Mouse (Mus musculus): ENCODE measurements around the gene Fa2h. TPM values are rescaled to one million over a fixed set of nuclear protein-coding genes. Genes with fewer than 3 reads are reported as not detected.

The Fa2h gene
- polyA plus RNA-seq (2017; shearing (Covaris generic)), result not detected

DNA sequence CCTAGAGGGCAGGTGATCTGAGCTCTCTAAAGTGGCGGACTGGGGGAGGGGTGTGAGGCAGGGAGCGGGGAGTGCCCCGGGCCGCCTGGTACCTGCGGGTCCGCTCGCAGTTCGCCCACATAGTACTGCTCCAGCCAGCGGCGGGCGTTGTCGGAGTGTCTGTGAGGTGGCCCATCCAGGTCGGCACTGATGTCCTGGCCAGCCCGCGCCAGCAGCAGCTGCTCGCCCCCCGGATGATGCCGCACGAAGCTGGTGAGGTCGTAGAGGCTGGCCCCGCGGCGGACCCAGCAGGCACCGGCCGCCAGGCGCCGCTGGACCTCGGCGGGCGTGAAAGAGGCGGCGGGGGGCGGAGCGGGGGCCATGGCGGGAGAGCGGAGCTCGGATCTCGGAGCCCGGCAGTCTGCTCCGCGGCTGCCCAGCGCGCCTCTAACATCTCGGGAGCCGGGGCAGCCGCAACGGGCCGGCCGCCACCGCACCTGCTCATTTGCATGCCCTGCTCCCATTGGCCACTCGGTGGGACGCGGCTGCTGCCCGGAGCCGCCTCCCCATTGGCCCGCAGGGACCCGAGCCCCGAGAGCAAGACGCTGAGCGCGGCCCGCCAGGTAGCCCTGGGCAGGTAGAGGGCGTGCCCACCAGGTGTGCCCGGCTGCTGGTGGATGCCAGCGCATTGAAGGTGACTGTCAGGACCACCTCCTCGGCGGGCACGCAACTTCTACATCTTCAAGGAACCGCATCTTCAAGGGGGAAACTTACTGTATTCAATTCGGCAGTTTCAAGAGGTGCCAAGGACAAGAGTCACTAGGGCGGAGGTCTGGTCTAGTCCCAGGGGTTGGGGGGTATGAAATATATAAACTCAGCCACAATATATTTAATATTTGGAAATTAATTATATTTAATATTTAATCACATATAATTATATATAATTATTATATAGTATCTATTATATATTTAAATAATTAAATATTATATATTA is at the start of gene Fa2h:
Fa2h (minus strand) TSS at position 434 of the 973 bp plus-strand sequence.

GRCm38 (mm10) chr8:111337890-111338347 is 55.7 kb downstream of the Fa2h start, which contains the start of gene Mlkl:
Gene Mlkl (minus strand): TSS chr8:111338177.

DNA sequence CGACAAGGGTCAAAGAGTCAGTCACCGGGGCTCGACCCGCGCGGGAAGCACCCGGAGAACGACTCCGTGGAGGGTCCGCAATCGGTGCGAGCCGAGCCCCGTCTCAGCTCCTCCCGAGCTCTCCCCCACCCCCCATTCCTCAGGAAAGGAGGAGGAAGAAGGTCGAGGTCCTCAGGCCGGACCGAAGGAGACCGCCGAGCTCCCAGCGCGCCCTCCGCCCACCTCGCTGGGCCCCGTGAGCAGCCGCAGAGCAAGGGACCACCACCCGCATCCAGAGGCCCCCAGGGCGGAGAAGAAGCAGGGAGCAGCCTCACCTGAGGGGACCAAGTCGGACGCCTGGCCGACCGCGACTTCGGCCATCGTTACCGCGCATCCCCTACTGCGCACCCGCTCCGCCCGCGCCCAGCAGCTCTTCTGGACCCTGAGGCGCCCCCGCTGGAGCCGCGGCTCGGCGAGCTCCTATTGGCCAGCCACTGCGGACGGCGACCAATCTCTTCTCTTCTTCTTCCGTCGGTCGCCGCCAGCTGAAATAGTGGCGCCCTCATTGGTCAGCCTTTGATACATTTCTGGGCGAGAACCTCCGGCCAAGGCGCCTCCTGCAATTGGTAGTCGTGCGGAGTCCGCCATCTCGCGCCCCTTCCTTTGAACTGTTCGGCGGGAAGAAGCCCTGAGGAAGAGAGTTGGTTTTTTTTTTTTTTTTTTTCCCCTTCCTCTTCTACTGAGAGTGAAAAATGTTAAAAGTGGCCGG is 93.6 kb downstream of the Fa2h start, which contains the start of gene Rfwd3:
Rfwd3 (minus strand) TSS at position 402 of the 748 bp plus-strand sequence.

Other genes starting within 250 kb of the Fa2h start
- 10 to 100 TPM; 77.6 to 91.4 TPM for gene Glg1, start 134.6 kb downstream of the Fa2h start, polyA plus RNA-seq (2017; shearing (Covaris generic))
- 10 to 100 TPM; 33.4 to 43.1 TPM for gene Rfwd3, start 93.6 kb downstream of the Fa2h start, polyA plus RNA-seq (2017; shearing (Covaris generic))
- gene Mlkl, start 55.6 kb downstream of the Fa2h start, polyA plus RNA-seq (2017; shearing (Covaris generic)), result 1 to 10 TPM; 3.7 to 4.5 TPM
- gene Wdr59, start 128.3 kb upstream of the Fa2h start, polyA plus RNA-seq (2017; shearing (Covaris generic)), result 10 to 100 TPM in 1 of 2 experiments, 1 to 10 TPM in 1; 4.8 to 11.2 TPM
- 100 to 1,000 TPM; 160 to 291 TPM for gene Znrf1, start 142.3 kb upstream of the Fa2h start, polyA plus RNA-seq (2017; shearing (Covaris generic))
- gene Ldhd, start 236.6 kb upstream of the Fa2h start, polyA plus RNA-seq (2017; shearing (Covaris generic)), result 1 to 10 TPM; 1.1 to 2.0 TPM
- 10 to 100 TPM; 39.3 to 42.1 TPM for gene Zfp1, start 249.6 kb upstream of the Fa2h start, polyA plus RNA-seq (2017; shearing (Covaris generic))